Mouse (Mus musculus): ENCODE data around the gene Gm20388. TPM values are rescaled to one million over a fixed set of nuclear protein-coding genes. Genes with fewer than 3 reads are reported as not detected.

Gm20388 gene
- polyA plus RNA-seq, 1 experiment from 2014 or later: not detected

DNA sequence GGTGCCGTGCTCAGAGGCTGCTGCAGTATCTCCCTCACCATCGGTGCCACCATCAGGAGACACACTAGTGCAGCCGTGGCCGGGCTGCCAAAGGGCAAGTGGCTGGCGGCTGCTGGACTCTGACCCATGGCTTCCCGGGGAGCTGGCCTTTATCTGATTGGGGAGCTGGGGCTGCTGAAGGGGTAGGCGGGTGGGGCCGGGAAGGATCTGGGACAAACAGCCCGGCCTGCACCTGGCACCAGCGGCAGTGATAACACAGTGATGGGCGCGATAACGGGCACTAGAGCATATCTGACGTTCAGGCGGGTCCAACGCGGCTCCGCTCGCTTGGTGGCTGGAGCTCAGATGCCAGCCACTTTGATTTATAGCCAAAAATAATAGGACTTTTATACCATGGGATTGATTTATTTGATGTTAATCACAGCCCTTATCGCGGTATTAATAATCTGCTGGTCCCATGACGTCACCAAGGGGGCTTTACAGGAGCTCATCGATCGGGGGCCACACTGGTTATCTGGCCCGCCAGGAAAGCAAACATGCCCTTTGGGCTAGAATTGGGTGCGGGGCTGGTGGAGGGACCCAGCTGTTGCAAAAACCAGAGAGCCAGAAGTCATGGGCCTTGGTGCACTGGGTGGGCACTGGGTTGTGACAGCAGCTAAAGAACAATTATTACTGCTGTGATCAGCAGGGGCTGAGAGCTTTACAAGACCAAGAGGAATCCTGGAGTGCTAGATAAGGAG lies 2396.2 kb downstream of the Gm20388 start:
- no peaks in the 10 kb centered on the region for H3K9me3 ChIP-seq (replicated peaks)
- peaks cover 21% of the 10 kb centered on the region for H3K36me3 ChIP-seq
- H3K4me3 ChIP-seq: no peak overlapping the region
- no peak overlapping the region for H3K9ac ChIP-seq
- no peaks in the 10 kb centered on the region for H3K27me3 ChIP-seq
- no peak overlapping the region for H3K4me2 ChIP-seq
- no peak overlapping the region for H3K27ac ChIP-seq
- H3K4me1 ChIP-seq (replicated peaks): peaks cover 83% of the 10 kb centered on the region
- 76% methylated on average over 26 of the region's 26 CpGs for WGBS
- ATAC-seq (replicated peaks; ENCODE audit: insufficient number of reproducible peaks, insufficient read depth, low FRiP score, low read depth): no peak

DNA sequence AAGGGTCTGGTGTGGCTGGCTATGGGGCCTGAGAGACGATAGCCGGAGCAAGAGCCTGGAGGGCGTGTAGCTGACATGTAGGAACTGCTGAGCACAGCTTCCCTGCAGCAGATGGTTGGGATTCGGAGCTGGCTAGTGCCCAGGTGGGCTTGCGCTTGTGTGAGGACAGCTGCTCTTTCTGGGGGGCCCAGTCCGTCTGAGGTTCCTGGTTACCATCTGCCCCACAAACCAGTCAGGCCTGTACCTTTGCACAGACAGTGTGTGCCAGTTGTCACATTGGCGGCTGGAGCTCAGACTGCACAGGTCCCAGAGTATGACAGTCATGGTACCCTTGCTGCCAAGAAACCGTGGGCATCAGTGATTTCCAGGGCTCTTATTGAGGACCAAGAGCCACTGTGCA lies 2397.2 kb downstream of the Gm20388 start:
- Histone ChIP-seq H3K4me1 (replicated peaks) (peaks cover 81% of the 10 kb centered on the region), H3K4me3 (no peak overlapping the region), H3K27ac (no peak overlapping the region), H3K36me3 (peaks cover 21% of the 10 kb centered on the region), H3K27me3 (no peaks in the 10 kb centered on the region), H3K4me2 (no peak overlapping the region), H3K9ac (no peak overlapping the region), H3K9me3 (replicated peaks) (no peaks in the 10 kb centered on the region)
- no peak for ATAC-seq (replicated peaks; ENCODE audit: insufficient number of reproducible peaks, insufficient read depth, low FRiP score, low read depth)
- 81% methylated on average over 8 of the region's 8 CpGs for WGBS

DNA sequence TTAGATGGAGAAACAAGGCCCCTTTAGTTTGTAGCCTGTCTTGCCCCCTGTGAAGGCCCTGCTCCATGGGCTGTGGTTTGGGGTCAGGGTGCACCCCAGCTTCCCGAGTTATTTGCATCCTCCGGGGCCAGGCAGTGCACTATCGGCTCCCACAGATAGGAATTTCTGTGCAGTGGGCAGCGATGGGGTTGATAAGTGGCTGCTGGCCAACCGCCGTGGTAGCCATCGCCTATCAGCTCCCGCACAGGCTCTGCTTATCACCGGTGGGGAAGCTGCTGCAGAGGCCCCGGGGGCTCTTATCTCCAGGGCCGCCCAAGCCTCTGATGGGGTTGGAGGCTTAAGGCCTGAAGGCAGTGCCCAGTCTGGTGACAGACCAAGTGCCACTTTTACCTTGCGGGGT lies 2398.6 kb downstream of the Gm20388 start:
- ATAC-seq (replicated peaks; ENCODE audit: insufficient number of reproducible peaks, insufficient read depth, low FRiP score, low read depth): no peak
- H3K27ac ChIP-seq: peak overlapping the region; percentile 37; the same call in 1 of the 2 replicates
- 20% methylated on average over 12 of the region's 12 CpGs for WGBS
- H3K4me3 ChIP-seq: no peak overlapping the region
- peak overlapping the region; percentile 0; the same call in 1 of the 2 replicates for H3K4me2 ChIP-seq
- no peaks in the 10 kb centered on the region for H3K27me3 ChIP-seq
- peaks cover 21% of the 10 kb centered on the region for H3K36me3 ChIP-seq
- H3K9me3 ChIP-seq (replicated peaks): no peaks in the 10 kb centered on the region
- H3K9ac ChIP-seq: no peak overlapping the region
- H3K4me1 ChIP-seq (replicated peaks): peaks cover 81% of the 10 kb centered on the region

DNA sequence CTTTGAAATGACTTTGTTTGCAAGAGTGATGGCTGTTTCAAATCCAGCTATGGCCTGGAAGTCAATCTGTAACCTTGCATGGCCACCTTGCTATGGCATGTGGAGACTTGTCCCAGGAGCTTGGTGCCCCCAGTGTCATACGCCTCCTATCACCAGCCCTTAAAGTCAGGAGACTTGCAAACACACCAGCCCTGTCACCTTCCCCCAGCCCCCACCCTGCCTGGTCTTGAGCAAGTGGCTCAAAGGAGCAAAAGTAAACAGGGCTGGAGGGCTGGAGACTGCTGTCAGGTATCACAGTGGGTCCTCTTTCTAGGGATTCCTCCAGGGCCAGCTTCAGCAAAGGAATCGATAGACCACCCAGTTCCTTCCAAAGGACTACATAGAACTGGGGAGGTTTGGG lies 2400.5 kb downstream of the Gm20388 start:
- no peak overlapping the region for H3K4me3 ChIP-seq
- H3K27ac ChIP-seq: 0 out of 2 replicates have a peak overlapping the region, but pooled peaks have one; percentile 37
- peaks cover 89% of the 10 kb centered on the region for H3K4me1 ChIP-seq (replicated peaks)
- no peak for ATAC-seq (replicated peaks; ENCODE audit: insufficient number of reproducible peaks, insufficient read depth, low FRiP score, low read depth)
- no peaks in the 10 kb centered on the region for H3K27me3 ChIP-seq
- no peak overlapping the region for H3K4me2 ChIP-seq
- peaks cover 18% of the 10 kb centered on the region for H3K36me3 ChIP-seq
- no peaks in the 10 kb centered on the region for H3K9me3 ChIP-seq (replicated peaks)
- H3K9ac ChIP-seq: peak overlapping the region; percentile 16; the same call in 1 of the 2 replicates
- WGBS: 70% methylated on average over 2 of the region's 2 CpGs

DNA sequence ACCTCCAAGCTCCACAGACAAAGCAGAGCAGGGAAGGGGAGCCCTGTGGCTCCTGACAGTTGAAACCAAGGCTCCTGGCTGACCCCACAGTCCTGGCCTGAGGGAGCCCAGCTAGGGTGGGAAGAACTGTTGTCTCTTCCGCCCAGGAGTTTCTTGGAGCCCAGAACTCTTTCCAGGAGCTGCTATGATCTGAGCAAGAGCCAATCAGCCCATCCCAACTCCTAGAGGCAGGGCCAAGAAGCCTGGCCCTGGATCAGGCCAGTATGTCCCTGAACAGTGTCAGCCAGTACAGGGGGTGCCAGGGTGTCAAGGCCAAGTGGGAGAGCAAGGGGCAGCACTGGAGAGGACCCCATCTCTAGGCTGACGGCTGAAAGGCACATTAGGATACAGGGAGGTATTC lies 2401.9 kb downstream of the Gm20388 start:
- Histone ChIP-seq H3K4me1 (replicated peaks) (peaks cover 89% of the 10 kb centered on the region), H3K9me3 (replicated peaks) (no peaks in the 10 kb centered on the region), H3K4me2 (no peak overlapping the region), H3K36me3 (peaks cover 18% of the 10 kb centered on the region), H3K4me3 (no peak overlapping the region), H3K27me3 (no peaks in the 10 kb centered on the region), H3K9ac (0 out of 2 replicates have a peak overlapping the region, but pooled peaks have one; percentile 11), H3K27ac (peak overlapping the region; percentile 46)
- no peak for ATAC-seq (replicated peaks; ENCODE audit: insufficient number of reproducible peaks, insufficient read depth, low FRiP score, low read depth)
- WGBS: 72% methylated on average over 2 of the region's 2 CpGs

DNA sequence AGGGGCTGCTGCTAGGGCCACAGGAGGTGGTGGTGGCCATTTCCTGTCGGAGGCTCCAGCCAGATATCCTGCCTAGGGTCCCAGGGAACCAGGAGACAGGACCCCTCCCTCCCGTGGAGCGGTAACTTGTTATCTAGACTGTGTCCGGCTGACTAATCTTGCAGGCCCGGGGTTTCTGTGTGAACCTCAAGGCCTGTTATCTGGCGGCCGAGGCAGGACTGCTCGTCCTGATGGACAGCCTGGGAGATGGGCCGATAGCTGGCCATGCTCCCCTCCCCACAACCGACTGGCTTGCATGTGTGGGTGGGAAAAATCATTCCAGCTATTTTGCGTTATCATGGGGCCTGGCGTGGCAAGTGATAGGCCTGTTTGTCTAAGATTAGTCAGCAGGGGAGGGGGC lies 2402.7 kb downstream of the Gm20388 start:
- peak; percentile 23; the same call in 1 of the 2 replicates for ATAC-seq (replicated peaks; ENCODE audit: insufficient number of reproducible peaks, insufficient read depth, low FRiP score, low read depth)
- no peak overlapping the region for H3K4me2 ChIP-seq
- no peak overlapping the region for H3K4me3 ChIP-seq
- H3K9me3 ChIP-seq (replicated peaks): no peaks in the 10 kb centered on the region
- WGBS: 25% methylated on average over 12 of the region's 12 CpGs
- H3K4me1 ChIP-seq (replicated peaks): peaks cover 90% of the 10 kb centered on the region
- peaks cover 12% of the 10 kb centered on the region; the same call in 1 of the 2 replicates for H3K36me3 ChIP-seq
- peak overlapping the region; percentile 9; the same call in 1 of the 2 replicates for H3K9ac ChIP-seq
- peak overlapping the region; percentile 46 for H3K27ac ChIP-seq
- H3K27me3 ChIP-seq: no peaks in the 10 kb centered on the region

DNA sequence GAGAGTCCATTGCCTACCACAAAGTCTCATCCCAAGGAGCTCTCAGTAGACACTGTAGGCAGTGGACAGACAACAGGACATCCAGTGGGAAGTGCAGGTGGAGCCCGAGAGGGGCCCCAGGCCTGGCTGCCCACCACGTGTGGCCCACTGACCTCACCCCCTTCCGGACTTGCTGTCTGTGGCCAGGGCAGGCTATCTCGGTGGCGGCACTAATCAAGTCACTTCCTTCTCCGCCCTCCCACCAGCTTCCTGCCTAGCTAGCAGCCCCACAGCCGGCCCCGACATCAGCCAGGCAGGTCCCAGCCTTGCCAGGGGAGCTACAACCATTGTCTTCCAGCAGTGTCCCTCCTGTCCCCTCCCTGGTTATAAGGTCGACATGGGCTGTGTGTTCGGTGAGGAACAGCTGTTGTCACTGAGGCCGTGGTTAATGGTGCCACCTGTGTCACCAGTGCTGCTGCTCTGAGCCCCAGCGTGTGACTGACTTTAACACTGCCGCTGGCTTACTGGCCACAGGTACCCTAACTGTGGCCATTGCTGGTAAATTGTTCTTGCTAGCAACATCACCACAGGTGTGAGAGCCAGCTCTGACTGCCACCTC lies 2404.4 kb downstream of the Gm20388 start:
- Histone ChIP-seq H3K27me3 (no peaks in the 10 kb centered on the region), H3K4me3 (no peak overlapping the region), H3K27ac (peak overlapping the region; percentile 55), H3K4me2 (peak overlapping the region; percentile 29), H3K9ac (no peak overlapping the region), H3K36me3 (peaks cover 11% of the 10 kb centered on the region; the same call in 1 of the 2 replicates), H3K4me1 (replicated peaks) (peaks cover 88% of the 10 kb centered on the region), H3K9me3 (replicated peaks) (no peaks in the 10 kb centered on the region)
- ATAC-seq (replicated peaks; ENCODE audit: insufficient number of reproducible peaks, insufficient read depth, low FRiP score, low read depth): no peak; the same call in 1 of the 2 replicates
- WGBS: 55% methylated on average over 13 of the region's 13 CpGs

DNA sequence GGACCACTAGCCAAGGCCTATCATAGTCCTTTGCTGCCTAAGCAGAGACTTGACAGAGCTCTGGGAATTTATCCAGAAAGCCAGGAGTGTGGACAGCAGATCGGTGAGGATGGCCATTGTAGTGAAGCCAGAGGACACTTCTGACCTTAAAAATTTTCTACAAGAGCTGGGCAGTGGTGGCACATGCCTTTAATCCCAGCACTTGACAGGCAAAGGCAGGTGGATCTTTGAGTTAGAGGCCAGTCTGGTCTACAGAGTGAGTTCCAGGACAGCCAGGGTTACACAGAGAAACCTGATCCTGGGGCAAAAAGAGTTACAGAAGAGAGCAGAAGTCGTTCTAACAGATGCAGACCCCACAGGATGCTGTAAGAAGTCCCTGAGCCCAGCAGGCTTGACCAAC lies 2405.8 kb downstream of the Gm20388 start:
- H3K4me2 ChIP-seq: no peak overlapping the region
- H3K9ac ChIP-seq: no peak overlapping the region
- H3K4me1 ChIP-seq (replicated peaks): peaks cover 88% of the 10 kb centered on the region
- H3K9me3 ChIP-seq (replicated peaks): no peaks in the 10 kb centered on the region
- ATAC-seq (replicated peaks; ENCODE audit: insufficient number of reproducible peaks, insufficient read depth, low FRiP score, low read depth): no peak
- H3K4me3 ChIP-seq: no peak overlapping the region
- 42% methylated on average over 2 of the region's 2 CpGs for WGBS
- H3K27ac ChIP-seq: no peak overlapping the region
- 0 out of 2 replicates have a peak, but pooled peaks cover 4% of the 10 kb centered on the region for H3K36me3 ChIP-seq
- H3K27me3 ChIP-seq: no peaks in the 10 kb centered on the region

DNA sequence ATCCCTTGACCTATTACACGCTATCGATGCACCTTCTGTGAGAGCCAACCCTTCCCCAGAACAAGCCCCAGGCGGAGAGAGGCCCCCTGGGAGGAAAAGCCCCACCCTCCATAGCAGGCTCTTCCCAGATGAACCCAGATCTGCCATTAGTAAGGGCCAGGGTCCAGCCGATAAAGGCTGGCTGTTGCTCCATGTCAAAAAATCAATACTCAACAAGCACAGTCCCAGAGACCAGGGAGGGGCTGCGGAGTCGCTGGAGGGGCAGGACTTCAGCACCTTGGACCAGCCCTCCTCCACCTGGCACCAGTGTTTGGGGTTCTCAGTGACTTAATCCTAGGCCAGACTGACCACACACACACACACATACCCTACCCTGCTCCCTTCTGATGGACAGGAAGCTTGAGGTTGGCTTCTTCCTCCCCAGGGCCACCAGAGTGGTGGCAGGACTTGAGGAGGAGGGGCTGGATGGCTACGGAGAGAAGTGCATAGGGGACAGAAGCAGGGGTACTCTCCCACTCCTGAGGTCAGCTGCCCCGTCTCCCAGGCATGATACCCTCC lies 2407.4 kb downstream of the Gm20388 start:
- H3K4me1 ChIP-seq (replicated peaks): peaks cover 90% of the 10 kb centered on the region
- 0 out of 2 replicates have a peak, but pooled peaks cover 4% of the 10 kb centered on the region for H3K36me3 ChIP-seq
- WGBS: 53% methylated on average over 8 of the region's 8 CpGs
- H3K27me3 ChIP-seq: no peaks in the 10 kb centered on the region
- ATAC-seq (replicated peaks; ENCODE audit: insufficient number of reproducible peaks, insufficient read depth, low FRiP score, low read depth): no peak
- H3K9ac ChIP-seq: no peak overlapping the region
- no peaks in the 10 kb centered on the region for H3K9me3 ChIP-seq (replicated peaks)
- no peak overlapping the region for H3K27ac ChIP-seq
- no peak overlapping the region for H3K4me2 ChIP-seq
- no peak overlapping the region for H3K4me3 ChIP-seq

DNA sequence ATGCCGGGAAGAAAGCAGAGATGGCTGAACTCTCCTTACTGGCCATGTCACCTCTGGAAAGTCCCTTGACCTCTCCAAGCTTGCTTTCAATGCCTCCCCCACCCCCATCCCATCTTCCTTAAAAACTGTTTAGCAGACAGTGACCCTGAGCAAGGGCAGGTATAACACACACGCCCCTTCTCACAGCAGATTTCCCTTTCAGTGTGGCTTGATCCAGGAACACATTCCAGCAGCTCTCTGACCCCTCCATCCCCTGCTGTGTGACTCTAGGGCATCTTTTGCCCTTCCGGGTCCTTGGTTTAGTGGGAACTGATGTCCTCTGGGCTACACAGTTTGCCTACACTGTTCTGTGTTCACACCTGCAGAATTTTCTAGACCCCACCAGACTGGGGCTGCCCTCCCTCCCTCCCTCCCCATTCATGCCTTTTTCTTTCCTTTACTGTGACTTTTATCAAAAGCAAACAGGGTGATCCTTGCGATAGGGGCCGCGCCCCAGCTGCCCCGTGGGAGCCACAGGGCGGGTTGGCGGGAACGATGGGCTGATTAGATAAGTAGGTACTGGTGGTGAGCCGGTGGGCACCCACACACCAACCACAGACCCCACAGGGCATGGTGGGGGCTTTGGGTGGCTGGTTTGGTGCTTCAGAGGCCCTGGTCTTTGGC lies 2408.5 kb downstream of the Gm20388 start:
- Histone ChIP-seq H3K27ac (no peak overlapping the region), H3K9ac (no peak overlapping the region), H3K36me3 (0 out of 2 replicates have a peak, but pooled peaks cover 4% of the 10 kb centered on the region), H3K4me1 (replicated peaks) (peaks cover 90% of the 10 kb centered on the region), H3K27me3 (no peaks in the 10 kb centered on the region), H3K4me2 (no peak overlapping the region), H3K9me3 (replicated peaks) (no peaks in the 10 kb centered on the region), H3K4me3 (no peak overlapping the region)
- no peak for ATAC-seq (replicated peaks; ENCODE audit: insufficient number of reproducible peaks, insufficient read depth, low FRiP score, low read depth)
- 59% methylated on average over 11 of the region's 11 CpGs for WGBS

DNA sequence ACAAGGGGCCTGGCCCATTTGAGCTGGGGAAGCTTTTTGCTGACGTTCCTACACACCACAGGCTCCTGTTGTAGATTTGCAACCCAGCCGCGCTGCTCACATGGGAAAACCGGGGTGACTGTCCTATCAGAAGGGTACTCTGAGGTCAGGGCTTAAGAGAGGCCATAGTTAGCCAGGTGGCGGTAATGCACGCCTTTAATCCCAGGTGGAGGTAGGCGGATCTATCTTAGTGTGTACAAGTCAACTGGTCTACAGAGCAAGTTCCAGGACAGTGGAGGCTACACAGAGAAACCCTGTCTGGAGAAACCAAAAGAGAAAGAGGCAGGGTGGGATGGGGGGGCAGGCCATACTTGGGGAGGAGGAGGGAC lies 2409.1 kb downstream of the Gm20388 start:
- ATAC-seq (replicated peaks; ENCODE audit: insufficient number of reproducible peaks, insufficient read depth, low FRiP score, low read depth): no peak
- Histone ChIP-seq H3K4me1 (replicated peaks) (peaks cover 90% of the 10 kb centered on the region), H3K27me3 (no peaks in the 10 kb centered on the region), H3K9me3 (replicated peaks) (no peaks in the 10 kb centered on the region), H3K36me3 (0 out of 2 replicates have a peak, but pooled peaks cover 4% of the 10 kb centered on the region), H3K4me3 (no peak overlapping the region), H3K9ac (no peak overlapping the region), H3K4me2 (no peak overlapping the region), H3K27ac (no peak overlapping the region)
- WGBS: 70% methylated on average over 7 of the region's 7 CpGs
